Mouse (Mus musculus) MEL (cell line): Measurements from ENCODE around the gene Slc25a25. TPM values are rescaled to one million over a fixed set of nuclear protein-coding genes. Genes with fewer than 3 reads are reported as not detected.

Source experiments
- DNase-seq: peaks from one replicate; pipeline ENCODE4 v3.0.0; 2011; ENCODE audit warnings: low read depth, low spot score
- H3K27ac ChIP-seq: 2 replicates; pipeline ENCODE4 v1.5.1; 2012; ENCODE audit warnings: low read depth, mild to moderate bottlenecking, control low read depth, low read length, moderate library complexity; ENCODE audit not compliant: control insufficient read depth
- H3K27me3 ChIP-seq, 2 experiments: fragments of 150-350 bp in 1 of 2; sonication (generic) in 1 of 2; 2 replicates each; pipeline ENCODE4 v1.6.1; 2012; ENCODE audit warnings: low read length in 2 of 2, mild to moderate bottlenecking in 2 of 2, improper control_type of control experiment in 1 of 2, moderate library complexity in 1 of 2; ENCODE audit not compliant: insufficient read depth in 2 of 2, control insufficient read depth in 1 of 2
- H3K36me3 ChIP-seq, 2 experiments: 2 replicates each; pipeline ENCODE4 v1.6.1; 2012 to 2014; ENCODE audit warnings: low read length in 2 of 2, improper control_type of control experiment in 1 of 2, inconsistent platforms in 1 of 2, mild to moderate bottlenecking in 1 of 2; ENCODE audit not compliant: insufficient read depth in 2 of 2, control insufficient read depth in 1 of 2
- H3K4me1 ChIP-seq, 2 experiments: fragments of 150-350 bp in 1 of 2; sonication (generic) in 1 of 2; 2 replicates each; pipeline ENCODE4 v1.6.1; 2012; ENCODE audit warnings: low read length in 2 of 2, improper control_type of control experiment in 1 of 2, mild to moderate bottlenecking in 1 of 2; ENCODE audit not compliant: insufficient read depth in 2 of 2, control insufficient read depth in 1 of 2
- H3K4me3 ChIP-seq, 2 experiments: fragments of 150-350 bp in 1 of 2; sonication (generic) in 1 of 2; 2 replicates each; pipeline ENCODE4 v1.5.1; 2012; ENCODE audit warnings: low read depth in 2 of 2, low read length in 2 of 2, mild to moderate bottlenecking in 2 of 2, moderate library complexity in 2 of 2, control low read depth in 1 of 2, improper control_type of control experiment in 1 of 2; ENCODE audit not compliant: control insufficient read depth in 1 of 2, insufficient read depth in 1 of 2
- H3K79me2 ChIP-seq: 2 replicates; pipeline ENCODE4 v1.6.1; 2012; ENCODE audit warnings: mild to moderate bottlenecking, low read length, moderate library complexity; ENCODE audit not compliant: control insufficient read depth, poor library complexity, insufficient read depth
- H3K9ac ChIP-seq: 2 replicates; pipeline ENCODE4 v1.6.1; 2012; ENCODE audit warnings: low read depth, mild to moderate bottlenecking, control low read depth, low read length, moderate library complexity; ENCODE audit not compliant: control insufficient read depth, poor library complexity, severe bottlenecking
- H3K9me3 ChIP-seq: fragments of 150-350 bp; sonication (generic); replicated peaks from 2 replicates; pipeline ENCODE4 v1.6.1; 2012; ENCODE audit warnings: mild to moderate bottlenecking, low read length, improper control_type of control experiment, moderate library complexity; ENCODE audit not compliant: insufficient read depth
- CTCF ChIP-seq, 3 experiments: IDR thresholded peaks in 2 of 3; conservative IDR thresholded peaks in 1 of 3; 2 replicates each; pipeline ENCODE4 v1.5.1; 2011 to 2012; ENCODE audit warnings: low read length in 3 of 3, low read depth in 2 of 3, mild to moderate bottlenecking in 2 of 3, improper control_type of control experiment in 1 of 3, inconsistent platforms in 1 of 3, mixed read lengths in 1 of 3, moderate library complexity in 1 of 3; ENCODE audit not compliant: control insufficient read depth in 1 of 3, insufficient read depth in 1 of 3, poor library complexity in 1 of 3, severe bottlenecking in 1 of 3
- E2F4 ChIP-seq: IDR thresholded peaks from 2 replicates; pipeline ENCODE4 v1.6.1; 2011; ENCODE audit warnings: low read depth, low read length, improper control_type of control experiment, borderline replicate concordance
- ELF1 ChIP-seq: IDR thresholded peaks from 2 replicates; pipeline ENCODE4 v1.6.1; 2014; ENCODE audit warnings: low read depth, mild to moderate bottlenecking, inconsistent platforms, low read length, improper control_type of control experiment, moderate library complexity
- ETS1 ChIP-seq: IDR thresholded peaks from 2 replicates; pipeline ENCODE4 v1.6.1; 2012; ENCODE audit warnings: low read depth, mild to moderate bottlenecking, inconsistent platforms, low read length, improper control_type of control experiment, moderate library complexity
- GATA1 ChIP-seq: IDR thresholded peaks from 2 replicates; pipeline ENCODE4 v1.6.1; 2011; ENCODE audit warnings: low read depth, low read length, improper control_type of control experiment
- HCFC1 ChIP-seq: IDR thresholded peaks from 2 replicates; pipeline ENCODE4 v1.6.1; 2012; ENCODE audit warnings: low read depth, mild to moderate bottlenecking, inconsistent platforms, low read length, improper control_type of control experiment, moderate library complexity
- JUND ChIP-seq: IDR thresholded peaks from 2 replicates; pipeline ENCODE4 v1.6.1; 2011; ENCODE audit warnings: low read depth, mild to moderate bottlenecking, improper control_type of control experiment, low read length
- KAT2A ChIP-seq: conservative IDR thresholded peaks from 2 replicates; pipeline ENCODE4 v1.6.1; 2012; ENCODE audit warnings: low read depth, low read length, improper control_type of control experiment, inconsistent platforms
- MAFK ChIP-seq: IDR thresholded peaks from 2 replicates; pipeline ENCODE4 v1.6.1; 2011; ENCODE audit warnings: low read depth, mild to moderate bottlenecking, low read length, improper control_type of control experiment, borderline replicate concordance
- MAX ChIP-seq: IDR thresholded peaks from 2 replicates; pipeline ENCODE4 v1.6.1; 2011; ENCODE audit warnings: low read length, improper control_type of control experiment
- MEF2A ChIP-seq: IDR thresholded peaks from 2 replicates; pipeline ENCODE4 v1.6.1; 2014; ENCODE audit warnings: low read depth, mild to moderate bottlenecking, inconsistent platforms, low read length, improper control_type of control experiment; ENCODE audit not compliant: poor library complexity, insufficient replicate concordance, severe bottlenecking; ENCODE audit errors: extremely low read depth
- MXI1 ChIP-seq: IDR thresholded peaks from 2 replicates; pipeline ENCODE4 v1.6.1; 2011; ENCODE audit warnings: mild to moderate bottlenecking, low read depth, low read length, improper control_type of control experiment
- MYC ChIP-seq: IDR thresholded peaks from 2 replicates; pipeline ENCODE4 v1.6.1; 2011; ENCODE audit warnings: low read depth, mild to moderate bottlenecking, low read length, improper control_type of control experiment, moderate library complexity
- NELFE ChIP-seq: IDR thresholded peaks from 2 replicates; pipeline ENCODE4 v1.6.1; 2011; ENCODE audit warnings: low read depth, low read length, improper control_type of control experiment
- NRF1 ChIP-seq: IDR thresholded peaks from 2 replicates; pipeline ENCODE4 v1.6.1; 2014; ENCODE audit warnings: low read depth, mild to moderate bottlenecking, inconsistent platforms, low read length, improper control_type of control experiment, moderate library complexity; ENCODE audit not compliant: poor library complexity, insufficient read depth, severe bottlenecking
- POLR2A ChIP-seq, 2 experiments: IDR thresholded peaks; 2 replicates each; pipeline ENCODE4 v1.6.1; 2011 to 2012; ENCODE audit warnings: low read length in 2 of 2, mild to moderate bottlenecking in 2 of 2, control low read depth in 1 of 2, improper control_type of control experiment in 1 of 2, low read depth in 1 of 2, moderate library complexity in 1 of 2; ENCODE audit not compliant: control insufficient read depth in 1 of 2, insufficient read depth in 1 of 2, poor library complexity in 1 of 2
- POLR2AphosphoS2 ChIP-seq: IDR thresholded peaks from 2 replicates; pipeline ENCODE4 v1.6.1; 2011; ENCODE audit warnings: low read length, improper control_type of control experiment
- RCOR1 ChIP-seq: IDR thresholded peaks from 2 replicates; pipeline ENCODE4 v1.6.1; 2012; ENCODE audit warnings: low read depth, mild to moderate bottlenecking, inconsistent platforms, low read length, improper control_type of control experiment
- SIN3A ChIP-seq: IDR thresholded peaks from 2 replicates; pipeline ENCODE4 v1.6.1; 2012; ENCODE audit warnings: low read length, improper control_type of control experiment, inconsistent platforms
- TAL1 ChIP-seq: IDR thresholded peaks from 2 replicates; pipeline ENCODE4 v1.6.1; 2012; ENCODE audit warnings: mild to moderate bottlenecking, inconsistent platforms, low read length, moderate library complexity, mixed read lengths
- TBP ChIP-seq: IDR thresholded peaks from 2 replicates; pipeline ENCODE4 v1.8.0; 2011; ENCODE audit warnings: low read depth, low read length, improper control_type of control experiment
- TCF12 ChIP-seq: IDR thresholded peaks from 2 replicates; pipeline ENCODE4 v1.6.1; 2014; ENCODE audit warnings: low read depth, mild to moderate bottlenecking, inconsistent platforms, low read length, improper control_type of control experiment, moderate library complexity
- UBTF ChIP-seq: IDR thresholded peaks from 2 replicates; pipeline ENCODE4 v1.6.1; 2012; ENCODE audit warnings: low read depth, mild to moderate bottlenecking, inconsistent platforms, low read length, improper control_type of control experiment, moderate library complexity, borderline replicate concordance; ENCODE audit not compliant: insufficient read depth
- USF2 ChIP-seq, 2 experiments: IDR thresholded peaks; 2 replicates each; pipeline ENCODE4 v1.6.1; 2011 to 2012; ENCODE audit warnings: improper control_type of control experiment in 2 of 2, low read length in 2 of 2, borderline replicate concordance in 1 of 2, inconsistent platforms in 1 of 2, low read depth in 1 of 2, mild to moderate bottlenecking in 1 of 2; ENCODE audit not compliant: insufficient read depth in 1 of 2
- ZC3H11A ChIP-seq: IDR thresholded peaks from 2 replicates; pipeline ENCODE4 v1.6.1; 2012; ENCODE audit warnings: low read depth, mild to moderate bottlenecking, inconsistent platforms, low read length, improper control_type of control experiment
- ZKSCAN1 ChIP-seq: IDR thresholded peaks from 2 replicates; pipeline ENCODE4 v1.6.1; 2012; ENCODE audit warnings: low read depth, mild to moderate bottlenecking, inconsistent platforms, low read length, improper control_type of control experiment, moderate library complexity
- ZMIZ1 ChIP-seq: IDR thresholded peaks from 2 replicates; pipeline ENCODE4 v1.6.1; 2012; ENCODE audit warnings: low read depth, mild to moderate bottlenecking, inconsistent platforms, low read length, improper control_type of control experiment, moderate library complexity
- ZNF384 ChIP-seq: IDR thresholded peaks from 2 replicates; pipeline ENCODE4 v1.6.1; 2012; ENCODE audit warnings: low read depth, mild to moderate bottlenecking, inconsistent platforms, low read length, improper control_type of control experiment
- polyA plus RNA-seq, 2 experiments: library from polyadenylated mRNA; stranded (reverse) in 1 of 2; unstranded in 1 of 2; fragments of >175 nt in 1 of 2; fragments of >200 nt in 1 of 2; gene quantifications; 2 replicates each; pipeline versions ENCODE4 v1.2.1 to v1.2.4; 2012; ENCODE audit warnings: low replicate concordance in 2 of 2, low read depth in 1 of 2; ENCODE audit not compliant: insufficient read length in 2 of 2, insufficient read depth in 1 of 2, missing spikeins in 1 of 2
- total RNA-seq: library from RNA; depleted of rRNA; stranded (reverse); fragments of 300-350 nt; gene quantifications from 2 replicates; pipeline ENCODE4 v1.2.3, GENCODE M21; 2012

Gene Slc25a25
- total and polyA plus RNA-seq, 3 experiments = 22.3 to 32.5 TPM; not detected in 1

GRCm38 (mm10) chr2:32395946-32396621, 55.2 kb downstream of the Slc25a25 start:
- H3K4me1 ChIP-seq = peaks cover 0 to 7% of the 10 kb centered on the region in 2 experiments; a peak in 1 of 4 replicates
- peak; percentile 71 for TF ChIP-seq NRF1
- peak in 1 of 2 experiments; percentile 42; a peak in 2 of 4 replicates for TF ChIP-seq POLR2A (IDR thresholded peaks at IDR 0.05; ENCODE audit: control insufficient read depth in 1 of 2, insufficient read depth in 1 of 2, low read depth in 1 of 2, low read length in 2 of 2, poor library complexity in 1 of 2)
- peak; percentile 82 for TF ChIP-seq MXI1
- TF ChIP-seq SIN3A = peak; percentile 92
- TF ChIP-seq UBTF = 0 out of 2 replicates have a peak, but pooled peaks have one; percentile 34
- no peak for TF ChIP-seq GATA1
- H3K9ac ChIP-seq = peak overlapping the region; percentile 92
- H3K36me3 ChIP-seq = no peaks in the 10 kb centered on the region
- peak; percentile 97 for DNase-seq
- H3K79me2 ChIP-seq = peaks cover 10% of the 10 kb centered on the region
- H3K27me3 ChIP-seq = no peaks in the 10 kb centered on the region
- peak overlapping the region; percentile 74 to 83 for H3K4me3 ChIP-seq
- H3K27ac ChIP-seq = peak overlapping the region; percentile 87
- H3K9me3 ChIP-seq = no peaks in the 10 kb centered on the region

- no peaks in the 10 kb centered on the region for H3K36me3 ChIP-seq
- no peaks in the 10 kb centered on the region for H3K9me3 ChIP-seq
- peak within 1 kb of the TSS; percentile 87 for H3K27ac ChIP-seq
- H3K4me1 ChIP-seq = peaks cover 0 to 7% of the 10 kb centered on the region in 2 experiments; a peak in 1 of 4 replicates
- peak within 1 kb of the TSS; percentile 74 to 83 for H3K4me3 ChIP-seq
- peak; percentile 94 for DNase-seq
- peak within 1 kb of the TSS; percentile 92 for H3K9ac ChIP-seq
- H3K27me3 ChIP-seq = no peaks in the 10 kb centered on the region
- peaks cover 10% of the 10 kb centered on the region for H3K79me2 ChIP-seq
- TF ChIP-seq TCF12 (no peak), POLR2AphosphoS2 (no peak), MXI1 (peak; percentile 95), MAX (peak; percentile 98), JUND (no peak), TAL1 (no peak), GATA1 (no peak), HCFC1 (peak; percentile 82), NRF1 (no peak), KAT2A (no peak; the same call in 1 of the 2 replicates), RCOR1 (no peak), NELFE (no peak; the same call in 1 of the 2 replicates), USF2 (IDR thresholded peaks at IDR 0.05; ENCODE audit: borderline replicate concordance in 1 of 2, insufficient read depth in 1 of 2, low read depth in 1 of 2, low read length in 2 of 2) (peak in 1 of 2 experiments; percentile 80; a peak in 2 of 4 replicates), ZNF384 (no peak), ZKSCAN1 (no peak), ETS1 (no peak; the same call in 1 of the 2 replicates), MEF2A (no peak), POLR2A (IDR thresholded peaks at IDR 0.05; ENCODE audit: control insufficient read depth in 1 of 2, insufficient read depth in 1 of 2, low read depth in 1 of 2, low read length in 2 of 2, poor library complexity in 1 of 2) (peak; percentile 51 to 65; a peak in 2 of 4 replicates), E2F4 (no peak), ZC3H11A (no peak), TBP (0 out of 2 replicates have a peak, but pooled peaks have one; percentile 16), MYC (peak; percentile 92), MAFK (no peak), ZMIZ1 (no peak), CTCF (IDR thresholded peaks at IDR 0.05 in 2 of 3, conservative IDR thresholded peaks at IDR 0.05 in 1 of 3; ENCODE audit: control insufficient read depth in 1 of 3, insufficient read depth in 1 of 3, low read depth in 2 of 3, low read length in 3 of 3, poor library complexity in 1 of 3, severe bottlenecking in 1 of 3) (no peak), ELF1 (peak; percentile 96), UBTF (no peak)
Measured at GRCm38 (mm10) chr2:32395484-32395945, 55.7 kb downstream of the Slc25a25 start, which contains the start of gene Ptges2. Ptges2 (plus strand) TSS chr2:32395896.
